12 mouse cellular contexts compared by ENCODE assay signal in genomic region chr8:82841520-82842142, GRCm38 (mm10). TPM values are rescaled to one million over a fixed set of nuclear protein-coding genes. Genes with fewer than 3 reads are reported as not detected.
A peak's percentile ranks its signal among the peaks of the same experiment; 100 is the strongest.
DNase-seq lines count a peak whose midpoint lies in the region; ATAC-seq and TF ChIP-seq lines count a peak whose summit lies in the region.
"Had no signal": no experiment of that assay in that cellular context is flagged by ENCODE, and none has a peak within 500 bp of the region (broad histone marks: within the 10 kb centered on the region; RNA-seq: fewer than 3 reads in every experiment).

No protein-coding gene starts in this region.

- DNase-seq in heart, postnatal 0 days (ENCODE audit: low spot score): peak; percentile 30
- DNase-seq in heart, postnatal 36 days: no peak
- DNase-seq in lung, postnatal 0 days (ENCODE audit: low spot score): peak; percentile 63
- DNase-seq in lung, adult 18-20 months: no peak
- DNase-seq in embryo, embryonic 11 days: peak; percentile 54
- peak; percentile 4 for DNase-seq in splenic B cell, adult 2 months (ENCODE audit: low read depth, low spot score)
- no peak for DNase-seq in right cerebral cortex, postnatal 36 days (ENCODE audit: low spot score in 2 of 2)
- DNase-seq: liver, embryonic 13.5 days; thymus, postnatal 25 days had no signal

- H3K9me3 ChIP-seq in heart, postnatal 0 days (replicated peaks; ENCODE audit: control insufficient read depth, low read length): no peaks in the 10 kb centered on the region
- H3K9me3 ChIP-seq in lung, postnatal 0 days (ENCODE audit: low read length): no peaks in the 10 kb centered on the region
- H3K9me3 ChIP-seq: G1E; liver, embryonic 13.5 days had no signal

- H3K4me2 ChIP-seq in heart, postnatal 0 days (ENCODE audit: low read depth, low read length): no peak overlapping the region
- H3K4me2 ChIP-seq in lung, postnatal 0 days (replicated peaks; ENCODE audit: low read depth, low read length): no peak overlapping the region
- H3K4me2 ChIP-seq: liver, embryonic 13.5 days had no signal

- no peak overlapping the region for H3K27ac ChIP-seq in heart, postnatal 0 days (ENCODE audit: low read depth)
- no peak overlapping the region for H3K27ac ChIP-seq in lung, postnatal 0 days (ENCODE audit: low read length)
- H3K27ac ChIP-seq: liver, embryonic 13.5 days had no signal

- H3K9ac ChIP-seq in heart, postnatal 0 days (replicated peaks; ENCODE audit: low read depth, low read length): no peak overlapping the region
- no peak overlapping the region for H3K9ac ChIP-seq in lung, postnatal 0 days (replicated peaks; ENCODE audit: low read depth)
- H3K9ac ChIP-seq: liver, embryonic 13.5 days had no signal

- TF ChIP-seq CTCF in heart, postnatal 0 days (IDR thresholded peaks at IDR 0.05; ENCODE audit: low read depth): peak; percentile 57
- TF ChIP-seq CTCF in lung, postnatal 0 days (IDR thresholded peaks at IDR 0.05): peak; percentile 59

- intact Hi-C loops in heart, postnatal 36 days (cut with DNase I): loop anchor here (10.0 kb wide), 3 partner anchors 147 to 1487 kb away; no protein-coding TSS in a partner anchor

- no peak for TF ChIP-seq EP300 in heart, postnatal 0 days (IDR thresholded peaks at IDR 0.05; ENCODE audit: low read depth)
- TF ChIP-seq EP300 in lung, postnatal 0 days (IDR thresholded peaks at IDR 0.05): no peak

- no peaks in the 10 kb centered on the region for H3K27me3 ChIP-seq in heart, postnatal 0 days (ENCODE audit: control insufficient read depth, insufficient read depth, low read length)
- no peaks in the 10 kb centered on the region for H3K27me3 ChIP-seq in lung, postnatal 0 days (replicated peaks; ENCODE audit: insufficient read depth, low read length)
- no peaks in the 10 kb centered on the region for H3K27me3 ChIP-seq in splenic B cell, adult 2 months (ENCODE audit: control insufficient read depth, insufficient read depth, low read length, poor library complexity, severe bottlenecking)
- H3K27me3 ChIP-seq: liver, embryonic 13.5 days had no signal

- H3K36me3 ChIP-seq in heart, postnatal 0 days (replicated peaks; ENCODE audit: control insufficient read depth, insufficient read depth, low read length): no peaks in the 10 kb centered on the region
- no peaks in the 10 kb centered on the region for H3K36me3 ChIP-seq in lung, postnatal 0 days (ENCODE audit: insufficient read depth, low read length)
- H3K36me3 ChIP-seq in splenic B cell, adult 2 months (ENCODE audit: control insufficient read depth, insufficient read depth, low read length, poor library complexity, severe bottlenecking): no peaks in the 10 kb centered on the region
- H3K36me3 ChIP-seq: G1E; liver, embryonic 13.5 days had no signal

- WGBS in heart, postnatal 0 days: 45% methylated on average over 6 of the region's 6 CpGs
- WGBS in lung, postnatal 0 days: 36% methylated on average over 6 of the region's 6 CpGs

- ATAC-seq in heart, postnatal 0 days (ENCODE audit: insufficient read depth, low read depth): no peak
- no peak for ATAC-seq in lung, postnatal 0 days
- no peak for ATAC-seq in CD4-positive, CD25-positive, alpha-beta regulatory T cell, adult 4 months

- H3K4me3 ChIP-seq in heart, postnatal 0 days (ENCODE audit: low read depth, low read length): no peak overlapping the region
- no peak overlapping the region for H3K4me3 ChIP-seq in lung, postnatal 0 days (ENCODE audit: low read depth, low read length)
- H3K4me3 ChIP-seq: liver, embryonic 13.5 days; myocyte had no signal

- no peaks in the 10 kb centered on the region for H3K4me1 ChIP-seq in heart, postnatal 0 days (ENCODE audit: control insufficient read depth, insufficient read depth)
- 0 out of 2 replicates have a peak, but pooled peaks cover 2% of the 10 kb centered on the region for H3K4me1 ChIP-seq in lung, postnatal 0 days (ENCODE audit: insufficient read depth, low read depth, low read length)

RNA-seq across cellular contexts. Expression of gene Rnf150, which starts 21.5 kb away (rescaled TPM):
- total RNA-seq in heart, postnatal 0 days (2014; rRNA removed; ENCODE audit: low replicate concordance): 3.5 and 3.6 TPM in 2 replicates
- polyA plus RNA-seq in heart, postnatal 0 days (2015; fragmentation: Nextera tagmentation; extraction: Ambion mirVana): 0.71 and 0.75 TPM in 2 replicates
- total RNA-seq in heart, postnatal 36 days (2021): 10 to 100 TPM; 13.2 to 13.8 TPM
- 1.7 and 2.3 TPM in 2 replicates for polyA plus RNA-seq in lung, postnatal 0 days (2015; fragmentation: Nextera tagmentation; extraction: Ambion mirVana)
- not detected for polyA plus RNA-seq in CD4-positive, CD25-positive, alpha-beta regulatory T cell, adult 4 months (2017; shearing (Covaris generic))
- polyA plus RNA-seq: G1E had no signal

Comparison
In these comparisons a context has a peak if more than half of its experiments do, and no peak if none do; other contexts are left out.
1. DNase-seq: peak in heart, postnatal 0 days (single experiment), lung, postnatal 0 days (single experiment), embryo, embryonic 11 days (single experiment) and splenic B cell, adult 2 months (single experiment); none in heart, postnatal 36 days (0 of 2), lung, adult 18-20 months (0 of 2) and right cerebral cortex, postnatal 36 days (0 of 2).